Mouse (Mus musculus) forebrain, embryonic 13.5 days (tissue): Measurements from ENCODE around the gene Ppp1r14a. TPM values are rescaled to one million over a fixed set of nuclear protein-coding genes. Genes with fewer than 3 reads are reported as not detected.

Experiments used
- ATAC-seq: fragments of 200-750 bp; cut with Nextera tagmentation; 2 replicates; pipeline ENCODE4 v1.8.0; 2017
- H3K27ac ChIP-seq: fragments of 300-500 bp; sonication (generic); 2 replicates; pipeline ENCODE4 v1.5.1; 2015; ENCODE audit warnings: inconsistent platforms, mild to moderate bottlenecking, moderate library complexity
- H3K27me3 ChIP-seq: fragments of 300-500 bp; sonication (generic); 2 replicates; pipeline ENCODE4 v1.6.1; 2015; ENCODE audit warnings: mild to moderate bottlenecking, inconsistent platforms
- H3K36me3 ChIP-seq: fragments of 300-500 bp; sonication (generic); 2 replicates; pipeline ENCODE4 v1.6.1; 2015; ENCODE audit warnings: mild to moderate bottlenecking, inconsistent platforms; ENCODE audit not compliant: poor library complexity, severe bottlenecking
- H3K4me1 ChIP-seq: fragments of 300-500 bp; sonication (generic); 2 replicates; pipeline ENCODE4 v1.6.1; 2015; ENCODE audit warnings: inconsistent platforms
- H3K4me2 ChIP-seq: fragments of 300-500 bp; sonication (generic); 2 replicates; pipeline ENCODE4 v1.6.1; 2015; ENCODE audit warnings: inconsistent platforms, mild to moderate bottlenecking, moderate library complexity
- H3K4me3 ChIP-seq: fragments of 300-500 bp; sonication (generic); 2 replicates; pipeline ENCODE4 v1.5.1; 2015; ENCODE audit warnings: mild to moderate bottlenecking, inconsistent platforms
- H3K9ac ChIP-seq: fragments of 300-500 bp; sonication (generic); 2 replicates; pipeline ENCODE4 v1.6.1; 2015; ENCODE audit warnings: mild to moderate bottlenecking, inconsistent platforms
- H3K9me3 ChIP-seq: fragments of 300-500 bp; sonication (generic); replicated peaks from 2 replicates; pipeline ENCODE4 v1.6.1; 2016; ENCODE audit warnings: inconsistent platforms
- WGBS: fragments of 180-500 bp; shearing (Covaris S2); methylation state at CpG from one replicate; pipeline ENCODE4 v1.1.7; 2015; 5-methylcytosine and 5-hydroxymethylcytosine counted together
- polyA plus RNA-seq: library from polyadenylated mRNA; unstranded; fragments of >200 nt; fragmentation: Nextera tagmentation; extraction: Ambion mirVana; gene quantifications from 2 replicates; pipeline ENCODE4 v1.2.1, GENCODE M21; 2015

Gene Ppp1r14a
- polyA plus RNA-seq, 1 experiment from 2014 or later: 17.2 TPM

DNA sequence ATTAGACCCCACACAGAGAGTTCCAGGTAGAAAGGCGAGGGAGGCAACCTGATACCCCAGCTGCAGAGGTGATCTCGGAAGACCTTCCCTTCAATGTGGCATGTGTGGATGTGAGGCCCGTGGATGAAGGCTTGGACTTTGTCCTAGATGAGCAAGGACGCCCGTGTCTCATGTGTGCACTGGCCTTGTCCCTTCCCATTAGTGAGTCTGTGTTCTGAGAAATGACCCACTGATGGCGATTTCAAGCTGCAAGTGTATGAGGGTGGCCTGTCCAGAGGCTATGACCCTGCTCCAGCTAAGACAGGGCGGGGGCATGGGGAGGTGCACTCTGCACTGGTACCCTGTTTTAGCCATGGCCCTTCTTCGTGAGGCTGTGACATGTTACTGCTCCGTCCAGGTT, 51.1 kb downstream of the Ppp1r14a start:
- WGBS: 91% methylated on average over 9 of the region's 9 CpGs
- Histone ChIP-seq H3K9me3 (no peaks in the 10 kb centered on the region), H3K9ac (no peak overlapping the region), H3K4me2 (no peak overlapping the region), H3K27ac (no peak overlapping the region), H3K36me3 (peaks cover 7% of the 10 kb centered on the region; the same call in 1 of the 2 replicates), H3K27me3 (no peaks in the 10 kb centered on the region), H3K4me1 (peaks cover 29% of the 10 kb centered on the region), H3K4me3 (no peak overlapping the region)
- no peak for ATAC-seq

- no peak overlapping the region for H3K9ac ChIP-seq
- H3K9me3 ChIP-seq: no peaks in the 10 kb centered on the region
- 90% methylated on average over 8 of the region's 8 CpGs for WGBS
- no peak overlapping the region for H3K27ac ChIP-seq
- peaks cover 35% of the 10 kb centered on the region for H3K4me1 ChIP-seq
- H3K27me3 ChIP-seq: no peaks in the 10 kb centered on the region
- ATAC-seq: no peak
- peaks cover 7% of the 10 kb centered on the region; the same call in 1 of the 2 replicates for H3K36me3 ChIP-seq
- no peak overlapping the region for H3K4me2 ChIP-seq
- no peak overlapping the region for H3K4me3 ChIP-seq
Measured at GRCm38 (mm10) chr7:29340838-29341237, 51.7 kb downstream of the Ppp1r14a start.

- peaks cover 44% of the 10 kb centered on the region for H3K4me1 ChIP-seq
- peaks cover 7% of the 10 kb centered on the region; the same call in 1 of the 2 replicates for H3K36me3 ChIP-seq
- H3K4me2 ChIP-seq: no peak overlapping the region
- H3K9ac ChIP-seq: 0 out of 2 replicates have a peak overlapping the region, but pooled peaks have one; percentile 50
- WGBS: 57% methylated on average over 12 of the region's 12 CpGs
- no peak overlapping the region for H3K4me3 ChIP-seq
- H3K27me3 ChIP-seq: no peaks in the 10 kb centered on the region
- no peak; the same call in 1 of the 2 replicates for ATAC-seq
- no peaks in the 10 kb centered on the region for H3K9me3 ChIP-seq
- H3K27ac ChIP-seq: peak overlapping the region; percentile 86
Measured at GRCm38 (mm10) chr7:29341722-29342121, 52.6 kb downstream of the Ppp1r14a start.

DNA sequence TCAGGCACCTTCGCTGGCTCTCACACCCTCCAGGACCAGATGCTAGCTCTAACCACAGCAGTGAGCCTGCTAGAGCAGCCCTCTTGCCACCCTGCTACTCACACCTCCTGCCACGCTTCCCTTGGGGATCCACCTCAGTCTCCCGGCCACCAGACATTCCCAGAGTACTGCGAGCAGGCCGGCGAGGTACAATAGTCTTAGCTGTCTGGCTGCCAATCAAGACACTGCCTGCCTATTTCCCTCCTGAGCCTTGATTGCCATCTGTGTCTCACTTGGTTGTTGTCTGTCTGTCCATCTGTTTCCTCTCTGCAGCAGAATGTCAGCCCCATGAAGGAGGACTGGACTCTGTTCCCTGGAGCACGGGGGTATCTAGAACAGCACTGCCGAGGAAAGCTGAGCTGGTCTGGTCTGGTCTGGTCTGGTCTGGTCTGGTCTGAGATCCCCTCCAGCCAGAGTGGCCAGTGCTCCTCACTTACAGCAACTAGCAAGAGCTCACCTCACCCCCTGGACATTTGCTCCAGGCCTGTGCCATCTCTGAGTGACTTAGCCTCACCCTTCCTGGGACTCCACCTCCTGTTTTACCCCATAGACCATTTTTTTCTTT, 53.5 kb downstream of the Ppp1r14a start:
- H3K36me3 ChIP-seq: peaks cover 4% of the 10 kb centered on the region
- no peaks in the 10 kb centered on the region for H3K27me3 ChIP-seq
- peaks cover 44% of the 10 kb centered on the region for H3K4me1 ChIP-seq
- H3K4me3 ChIP-seq: no peak overlapping the region
- peak overlapping the region; percentile 50 for H3K9ac ChIP-seq
- H3K4me2 ChIP-seq: no peak overlapping the region
- peak; percentile 52 for ATAC-seq
- 47% methylated on average over 8 of the region's 8 CpGs for WGBS
- peak overlapping the region; percentile 86 for H3K27ac ChIP-seq
- no peaks in the 10 kb centered on the region for H3K9me3 ChIP-seq

Other genes starting within 250 kb of the Ppp1r14a start
- gene Ryr1, start 164.1 kb upstream of the Ppp1r14a start, polyA plus RNA-seq: 7.5 and 10.2 TPM in 2 replicates
- gene Rasgrp4, start 154.5 kb upstream of the Ppp1r14a start, polyA plus RNA-seq: 0.48 and 0.57 TPM in 2 replicates
- 14.1 and 15.9 TPM in 2 replicates for gene Fam98c, start 133.1 kb upstream of the Ppp1r14a start, polyA plus RNA-seq
- 0.38 and 0.65 TPM in 2 replicates for gene Ggn, start 119.1 kb upstream of the Ppp1r14a start, polyA plus RNA-seq
- 5.6 and 6.5 TPM in 2 replicates for gene Spred3, start 118.9 kb upstream of the Ppp1r14a start, polyA plus RNA-seq
- gene Psmd8, start 108.6 kb upstream of the Ppp1r14a start, polyA plus RNA-seq: 292 and 296 TPM in 2 replicates
- 1.1 and 1.2 TPM in 2 replicates for gene Catsperg1, start 75.3 kb upstream of the Ppp1r14a start, polyA plus RNA-seq
- gene Kcnk6, start 56.8 kb upstream of the Ppp1r14a start, polyA plus RNA-seq: 0.27 and 0.44 TPM in 2 replicates
- gene Yif1b, start 51.0 kb upstream of the Ppp1r14a start, polyA plus RNA-seq: 73.4 and 75.5 TPM in 2 replicates
- 1.2 and 1.5 TPM in 2 replicates for gene 2200002D01Rik, start 40.8 kb upstream of the Ppp1r14a start, polyA plus RNA-seq
- gene Spint2, start 7.4 kb upstream of the Ppp1r14a start, polyA plus RNA-seq: 30.1 and 41.3 TPM in 2 replicates
- 165 and 182 TPM in 2 replicates for gene Dpf1, start 14.6 kb downstream of the Ppp1r14a start, polyA plus RNA-seq
- 9.1 and 15.4 TPM in 2 replicates for gene Sipa1l3, start 229.3 kb downstream of the Ppp1r14a start, polyA plus RNA-seq